Mouse (Mus musculus): ENCODE measurements at regions not wholly inside any gene's neighbourhood (a gene's known extent, or its start where the extent isn't known, plus 50 kb on each side); places are given as distances from the start of the nearest gene placed in this dataset.

GRCm38 (mm10) chr6:14632837-14633236, 122.2 kb downstream of the Ppp1r3a start:
- 86% methylated on average over 4 of the region's 4 CpGs for WGBS
- H3K27me3 ChIP-seq: no peaks in the 10 kb centered on the region
- H3K9ac ChIP-seq (replicated peaks): no peak overlapping the region
- H3K9me3 ChIP-seq: no peaks in the 10 kb centered on the region
- H3K4me1 ChIP-seq: no peaks in the 10 kb centered on the region
- no peaks in the 10 kb centered on the region for H3K36me3 ChIP-seq
- H3K4me2 ChIP-seq (replicated peaks): no peak overlapping the region
- ATAC-seq (ENCODE audit: low FRiP score, low read depth): no peak
- no peak overlapping the region for H3K4me3 ChIP-seq
- no peak overlapping the region for H3K27ac ChIP-seq (replicated peaks)

- WGBS: 53% methylated on average over 2 of the region's 2 CpGs
- ATAC-seq (ENCODE audit: low FRiP score, low read depth): no peak
Observed at GRCm38 (mm10) chr6:14631719-14632445, 123.2 kb downstream of the Ppp1r3a start.

GRCm38 (mm10) chr6:14616629-14617028, 138.4 kb downstream of the Ppp1r3a start:
- Histone ChIP-seq H3K27me3 (no peaks in the 10 kb centered on the region), H3K4me2 (replicated peaks) (no peak overlapping the region), H3K9me3 (no peaks in the 10 kb centered on the region), H3K4me1 (no peaks in the 10 kb centered on the region), H3K4me3 (no peak overlapping the region), H3K27ac (replicated peaks) (no peak overlapping the region), H3K36me3 (no peaks in the 10 kb centered on the region), H3K9ac (replicated peaks) (no peak overlapping the region)
- no peak for ATAC-seq (ENCODE audit: low FRiP score, low read depth)
- 78% methylated on average over 3 of the region's 3 CpGs for WGBS

More at GRCm38 (mm10) chr6:14631719-14632445, 123.2 kb downstream of the Ppp1r3a start:
- no peak overlapping the region for H3K9ac ChIP-seq (replicated peaks)
- H3K9me3 ChIP-seq: no peaks in the 10 kb centered on the region
- H3K36me3 ChIP-seq: no peaks in the 10 kb centered on the region
- no peaks in the 10 kb centered on the region for H3K4me1 ChIP-seq
- no peak overlapping the region for H3K4me3 ChIP-seq
- H3K27ac ChIP-seq (replicated peaks): no peak overlapping the region
- no peaks in the 10 kb centered on the region for H3K27me3 ChIP-seq
- no peak overlapping the region for H3K4me2 ChIP-seq (replicated peaks)

- H3K4me1 ChIP-seq: no peaks in the 10 kb centered on the region
- H3K36me3 ChIP-seq: no peaks in the 10 kb centered on the region
- ATAC-seq (ENCODE audit: low FRiP score, low read depth): no peak
Observed at GRCm38 (mm10) chr6:14608076-14608475, 147.0 kb downstream of the Ppp1r3a start.

GRCm38 (mm10) chr6:14600543-14601249, 154.4 kb downstream of the Ppp1r3a start:
- ATAC-seq (ENCODE audit: low FRiP score, low read depth): peak; percentile 95

More at GRCm38 (mm10) chr6:14608076-14608475, 147.0 kb downstream of the Ppp1r3a start:
- H3K4me3 ChIP-seq: no peak overlapping the region
- no peak overlapping the region for H3K27ac ChIP-seq (replicated peaks)
- no peak overlapping the region for H3K9ac ChIP-seq (replicated peaks)
- no peak overlapping the region for H3K4me2 ChIP-seq (replicated peaks)
- no peaks in the 10 kb centered on the region for H3K27me3 ChIP-seq
- no peaks in the 10 kb centered on the region for H3K9me3 ChIP-seq

GRCm38 (mm10) chr6:14596880-14597466, 158.1 kb downstream of the Ppp1r3a start:
- Histone ChIP-seq H3K4me2 (replicated peaks) (no peak overlapping the region), H3K27me3 (no peaks in the 10 kb centered on the region), H3K9me3 (no peaks in the 10 kb centered on the region), H3K27ac (replicated peaks) (no peak overlapping the region), H3K36me3 (no peaks in the 10 kb centered on the region), H3K4me3 (no peak overlapping the region), H3K4me1 (peaks cover 7% of the 10 kb centered on the region; the same call in 1 of the 2 replicates), H3K9ac (replicated peaks) (no peak overlapping the region)
- ATAC-seq (ENCODE audit: low FRiP score, low read depth): no peak
- WGBS: 90% methylated on average over 4 of the region's 4 CpGs

More at GRCm38 (mm10) chr6:14600543-14601249, 154.4 kb downstream of the Ppp1r3a start:
- no peaks in the 10 kb centered on the region for H3K9me3 ChIP-seq
- H3K36me3 ChIP-seq: no peaks in the 10 kb centered on the region
- WGBS: 70% methylated on average over 13 of the region's 13 CpGs
- H3K4me1 ChIP-seq: peaks cover 7% of the 10 kb centered on the region; the same call in 1 of the 2 replicates
- H3K4me3 ChIP-seq: no peak overlapping the region
- H3K27ac ChIP-seq (replicated peaks): no peak overlapping the region
- H3K4me2 ChIP-seq (replicated peaks): no peak overlapping the region
- H3K9ac ChIP-seq (replicated peaks): no peak overlapping the region
- H3K27me3 ChIP-seq: no peaks in the 10 kb centered on the region

- Histone ChIP-seq H3K4me2 (replicated peaks) (no peak overlapping the region), H3K27me3 (no peaks in the 10 kb centered on the region), H3K36me3 (no peaks in the 10 kb centered on the region), H3K4me1 (no peaks in the 10 kb centered on the region), H3K27ac (replicated peaks) (no peak overlapping the region), H3K9ac (replicated peaks) (no peak overlapping the region), H3K4me3 (no peak overlapping the region), H3K9me3 (no peaks in the 10 kb centered on the region)
- ATAC-seq (ENCODE audit: low FRiP score, low read depth): peak; percentile 66; the same call in 1 of the 2 replicates
- WGBS: 37% methylated on average over 1 of the region's 1 CpGs
Observed at GRCm38 (mm10) chr6:14585827-14586226, 169.2 kb downstream of the Ppp1r3a start.

GRCm38 (mm10) chr6:14583829-14584228, 171.2 kb downstream of the Ppp1r3a start:
- no peak overlapping the region for H3K9ac ChIP-seq (replicated peaks)
- WGBS: 69% methylated on average over 1 of the region's 1 CpGs
- H3K36me3 ChIP-seq: no peaks in the 10 kb centered on the region
- no peak overlapping the region for H3K27ac ChIP-seq (replicated peaks)
- H3K4me1 ChIP-seq: no peaks in the 10 kb centered on the region
- no peak overlapping the region for H3K4me2 ChIP-seq (replicated peaks)
- no peaks in the 10 kb centered on the region for H3K27me3 ChIP-seq
- ATAC-seq (ENCODE audit: low FRiP score, low read depth): no peak
- no peak overlapping the region for H3K4me3 ChIP-seq
- no peaks in the 10 kb centered on the region for H3K9me3 ChIP-seq

GRCm38 (mm10) chr6:14574607-14575006, 180.5 kb downstream of the Ppp1r3a start:
- H3K9me3 ChIP-seq: no peaks in the 10 kb centered on the region
- H3K4me2 ChIP-seq (replicated peaks): no peak overlapping the region
- H3K4me1 ChIP-seq: no peaks in the 10 kb centered on the region
- no peak for ATAC-seq (ENCODE audit: low FRiP score, low read depth)
- H3K27ac ChIP-seq (replicated peaks): no peak overlapping the region
- H3K9ac ChIP-seq (replicated peaks): no peak overlapping the region
- WGBS: 75% methylated on average over 3 of the region's 3 CpGs
- no peaks in the 10 kb centered on the region for H3K27me3 ChIP-seq
- no peaks in the 10 kb centered on the region for H3K36me3 ChIP-seq
- no peak overlapping the region for H3K4me3 ChIP-seq

GRCm38 (mm10) chr6:14573001-14573400, 182.1 kb downstream of the Ppp1r3a start:
- H3K27me3 ChIP-seq: no peaks in the 10 kb centered on the region
- whole genome bisulfite sequencing: 47% methylated on average over 2 of the region's 2 CpGs
- ATAC-seq (ENCODE audit: low FRiP score, low read depth): no peak
- H3K27ac ChIP-seq (replicated peaks): no peak overlapping the region
- H3K4me3 ChIP-seq: no peak overlapping the region
- H3K4me2 ChIP-seq (replicated peaks): no peak overlapping the region
- no peaks in the 10 kb centered on the region for H3K9me3 ChIP-seq
- H3K9ac ChIP-seq (replicated peaks): no peak overlapping the region
- no peaks in the 10 kb centered on the region for H3K36me3 ChIP-seq
- H3K4me1 ChIP-seq: no peaks in the 10 kb centered on the region

- no peak for ATAC-seq (ENCODE audit: low FRiP score, low read depth)
Observed at GRCm38 (mm10) chr6:14540333-14540732, 214.7 kb downstream of the Ppp1r3a start.

GRCm38 (mm10) chr6:14529096-14529495, 226.0 kb downstream of the Ppp1r3a start:
- WGBS: 68% methylated on average over 2 of the region's 2 CpGs
- Histone ChIP-seq H3K4me2 (replicated peaks) (no peak overlapping the region), H3K4me1 (0 out of 2 replicates have a peak, but pooled peaks cover 4% of the 10 kb centered on the region), H3K27ac (replicated peaks) (no peak overlapping the region), H3K36me3 (no peaks in the 10 kb centered on the region), H3K27me3 (no peaks in the 10 kb centered on the region), H3K9me3 (no peaks in the 10 kb centered on the region), H3K4me3 (no peak overlapping the region), H3K9ac (replicated peaks) (no peak overlapping the region)
- ATAC-seq (ENCODE audit: low FRiP score, low read depth): no peak

More at GRCm38 (mm10) chr6:14540333-14540732, 214.7 kb downstream of the Ppp1r3a start:
- no peaks in the 10 kb centered on the region for H3K36me3 ChIP-seq
- H3K4me2 ChIP-seq (replicated peaks): no peak overlapping the region
- no peak overlapping the region for H3K9ac ChIP-seq (replicated peaks)
- H3K4me3 ChIP-seq: no peak overlapping the region
- no peaks in the 10 kb centered on the region for H3K27me3 ChIP-seq
- H3K9me3 ChIP-seq: no peaks in the 10 kb centered on the region
- H3K4me1 ChIP-seq: no peaks in the 10 kb centered on the region
- H3K27ac ChIP-seq (replicated peaks): no peak overlapping the region
- whole genome bisulfite sequencing: 93% methylated on average over 5 of the region's 5 CpGs
